Mouse (Mus musculus) neural tube, embryonic 14.5 days (tissue): ENCODE results near the gene Nckap5. TPM values are rescaled to one million over a fixed set of nuclear protein-coding genes. Genes with fewer than 3 reads are reported as not detected.

Source experiments
- ATAC-seq: fragments of 200-750 bp; cut with Nextera tagmentation; 2 replicates; pipeline ENCODE4 v1.8.0; 2017; ENCODE audit warnings: low read depth, mild to moderate bottlenecking, moderate TSS enrichment, moderate library complexity
- H3K27ac ChIP-seq: fragments of 300-500 bp; sonication (generic); 2 replicates; pipeline ENCODE4 v1.5.1; 2014; ENCODE audit warnings: low read depth, mild to moderate bottlenecking, control low read depth, low read length, moderate library complexity, mixed read lengths
- H3K27me3 ChIP-seq: fragments of 300-500 bp; sonication (generic); 2 replicates; pipeline ENCODE4 v1.6.1; 2014; ENCODE audit warnings: low read length; ENCODE audit not compliant: control insufficient read depth, insufficient read depth
- H3K36me3 ChIP-seq: fragments of 300-500 bp; sonication (generic); 2 replicates; pipeline ENCODE4 v1.6.1; 2014; ENCODE audit warnings: low read length, mixed read lengths; ENCODE audit not compliant: control insufficient read depth, insufficient read depth
- H3K4me1 ChIP-seq: fragments of 300-500 bp; sonication (generic); 2 replicates; pipeline ENCODE4 v1.6.1; 2014; ENCODE audit warnings: low read length; ENCODE audit not compliant: control insufficient read depth, insufficient read depth
- H3K4me2 ChIP-seq: fragments of 300-500 bp; sonication (generic); 2 replicates; pipeline ENCODE4 v1.6.1; 2014; ENCODE audit warnings: mild to moderate bottlenecking, low read depth, low read length, control low read depth
- H3K4me3 ChIP-seq: fragments of 300-500 bp; sonication (generic); 2 replicates; pipeline ENCODE4 v1.5.1; 2014; ENCODE audit warnings: low read depth, low read length, control low read depth, mixed read lengths
- H3K9ac ChIP-seq: fragments of 300-500 bp; sonication (generic); replicated peaks from 2 replicates; pipeline ENCODE4 v1.6.1; 2014; ENCODE audit warnings: low read depth, mild to moderate bottlenecking, control low read depth, low read length, mixed read lengths
- H3K9me3 ChIP-seq: fragments of 300-500 bp; sonication (generic); 2 replicates; pipeline ENCODE4 v1.6.1; 2016; ENCODE audit warnings: low read length; ENCODE audit not compliant: control insufficient read depth
- WGBS: fragments of 180-500 bp; shearing (Covaris S2); extraction: QIAGEN DNeasy Blood & Tissue Kit; methylation state at CpG from one replicate; pipeline ENCODE4 v1.1.7; 2014; 5-methylcytosine and 5-hydroxymethylcytosine counted together
- polyA plus RNA-seq: library from polyadenylated mRNA; unstranded; fragments of >200 nt; fragmentation: Nextera tagmentation; extraction: Ambion mirVana; gene quantifications from 2 replicates; pipeline ENCODE4 v1.2.1, GENCODE M21; 2014

The Nckap5 gene
- polyA plus RNA-seq, 1 experiment from 2014 or later: 19.0 TPM

- no peaks in the 10 kb centered on the region for H3K36me3 ChIP-seq
- ATAC-seq: no peak
- H3K4me1 ChIP-seq: peaks cover 3% of the 10 kb centered on the region; the same call in 1 of the 2 replicates
- H3K9me3 ChIP-seq: no peaks in the 10 kb centered on the region
- H3K9ac ChIP-seq: no peak overlapping the region
- no peaks in the 10 kb centered on the region for H3K27me3 ChIP-seq
- H3K27ac ChIP-seq: no peak overlapping the region
- no peak overlapping the region for H3K4me3 ChIP-seq
- H3K4me2 ChIP-seq: no peak overlapping the region
Observed at GRCm38 (mm10) chr1:126753611-126754010, 77.0 kb downstream of the Nckap5 start.

GRCm38 (mm10) chr1:126752247-126753037, 78.2 kb downstream of the Nckap5 start:
- no peak overlapping the region for H3K9ac ChIP-seq
- peaks cover 3% of the 10 kb centered on the region; the same call in 1 of the 2 replicates for H3K4me1 ChIP-seq
- no peak overlapping the region for H3K27ac ChIP-seq
- H3K9me3 ChIP-seq: no peaks in the 10 kb centered on the region
- no peaks in the 10 kb centered on the region for H3K27me3 ChIP-seq
- no peak overlapping the region for H3K4me2 ChIP-seq
- no peaks in the 10 kb centered on the region for H3K36me3 ChIP-seq
- WGBS: 61% methylated on average over 13 of the region's 13 CpGs
- ATAC-seq: peak; percentile 42; the same call in 1 of the 2 replicates
- H3K4me3 ChIP-seq: no peak overlapping the region

GRCm38 (mm10) chr1:126751137-126751536, 79.5 kb downstream of the Nckap5 start:
- peak; percentile 60; the same call in 1 of the 2 replicates for ATAC-seq
- Histone ChIP-seq H3K27ac (no peak overlapping the region), H3K4me1 (peaks cover 3% of the 10 kb centered on the region; the same call in 1 of the 2 replicates), H3K4me3 (no peak overlapping the region), H3K9me3 (no peaks in the 10 kb centered on the region), H3K4me2 (no peak overlapping the region), H3K27me3 (no peaks in the 10 kb centered on the region), H3K9ac (no peak overlapping the region), H3K36me3 (no peaks in the 10 kb centered on the region)
- WGBS: 27% methylated on average over 6 of the region's 6 CpGs

DNA sequence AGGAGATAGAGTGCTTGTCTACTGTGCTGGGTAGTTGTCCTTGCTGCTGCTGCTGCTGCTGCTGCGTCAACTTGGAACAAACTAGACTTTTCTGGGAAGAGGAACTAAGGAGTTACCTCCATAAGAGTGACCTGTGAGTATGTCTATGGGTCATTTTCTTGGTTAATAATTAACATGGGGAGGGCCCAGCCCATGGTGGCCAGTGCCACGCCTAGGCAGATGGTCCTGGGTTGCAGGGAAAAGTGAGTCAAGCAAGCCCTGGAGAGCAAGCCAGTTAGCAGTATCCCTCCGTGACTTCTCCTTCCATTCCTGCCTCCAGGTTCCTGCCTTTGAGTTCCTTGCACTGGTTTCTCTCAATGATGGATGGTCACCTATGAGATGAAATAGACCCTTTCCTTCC, 80.4 kb downstream of the Nckap5 start:
- Histone ChIP-seq H3K9me3 (no peaks in the 10 kb centered on the region), H3K27me3 (no peaks in the 10 kb centered on the region), H3K4me2 (no peak overlapping the region), H3K27ac (no peak overlapping the region), H3K4me1 (peaks cover 7% of the 10 kb centered on the region), H3K9ac (no peak overlapping the region), H3K36me3 (no peaks in the 10 kb centered on the region), H3K4me3 (no peak overlapping the region)
- no peak for ATAC-seq
- 97% methylated on average over 3 of the region's 3 CpGs for WGBS

GRCm38 (mm10) chr1:126747914-126748313, 82.7 kb downstream of the Nckap5 start:
- H3K9ac ChIP-seq: no peak overlapping the region
- ATAC-seq: no peak
- peaks cover 5% of the 10 kb centered on the region for H3K4me1 ChIP-seq
- H3K27me3 ChIP-seq: no peaks in the 10 kb centered on the region
- no peaks in the 10 kb centered on the region for H3K9me3 ChIP-seq
- H3K27ac ChIP-seq: no peak overlapping the region
- H3K4me3 ChIP-seq: no peak overlapping the region
- WGBS: 85% methylated on average over 3 of the region's 4 CpGs
- H3K4me2 ChIP-seq: no peak overlapping the region
- no peaks in the 10 kb centered on the region for H3K36me3 ChIP-seq

DNA sequence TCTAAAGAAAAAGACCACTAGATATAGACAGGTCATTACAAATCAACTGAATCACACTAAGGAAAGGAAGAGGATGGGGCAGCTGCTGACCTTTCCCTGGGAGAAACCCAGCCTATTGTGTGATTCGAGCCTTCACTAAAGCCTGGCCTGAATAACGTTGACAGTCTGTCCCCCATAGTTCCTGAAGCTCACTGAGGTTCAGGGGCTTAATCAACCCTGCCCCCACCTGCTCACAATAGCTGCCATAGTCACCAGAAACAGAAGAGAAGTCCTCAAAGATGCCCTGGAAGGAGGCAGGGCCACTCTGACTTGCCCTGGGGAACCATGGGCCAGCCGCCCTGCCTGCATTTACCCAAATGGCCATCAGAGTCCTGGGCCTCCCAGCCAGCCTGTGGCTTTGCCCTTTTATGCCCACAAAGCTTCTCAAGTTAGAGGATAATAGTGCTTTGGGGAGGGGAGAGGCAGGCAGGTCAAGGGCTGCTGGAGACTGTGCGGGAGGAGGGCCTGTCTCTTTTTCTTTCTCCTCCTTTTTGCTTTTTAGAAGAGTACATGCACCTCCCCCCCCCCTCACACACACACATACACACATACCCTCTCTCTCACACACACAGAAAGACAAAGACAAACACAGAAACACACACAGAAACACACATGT, 85.0 kb downstream of the Nckap5 start:
- H3K4me1 ChIP-seq: peaks cover 4% of the 10 kb centered on the region; the same call in 1 of the 2 replicates
- no peak overlapping the region for H3K9ac ChIP-seq
- WGBS: 11% methylated on average over 4 of the region's 4 CpGs
- no peaks in the 10 kb centered on the region for H3K9me3 ChIP-seq
- H3K27ac ChIP-seq: 0 out of 2 replicates have a peak overlapping the region, but pooled peaks have one; percentile 18
- H3K27me3 ChIP-seq: no peaks in the 10 kb centered on the region
- no peak overlapping the region for H3K4me2 ChIP-seq
- ATAC-seq: 0 out of 2 replicates have a peak, but pooled peaks have one; percentile 21
- H3K36me3 ChIP-seq: no peaks in the 10 kb centered on the region
- no peak overlapping the region for H3K4me3 ChIP-seq

GRCm38 (mm10) chr1:126744631-126745305, 85.8 kb downstream of the Nckap5 start:
- Histone ChIP-seq H3K4me1 (peaks cover 4% of the 10 kb centered on the region; the same call in 1 of the 2 replicates), H3K27me3 (no peaks in the 10 kb centered on the region), H3K4me3 (no peak overlapping the region), H3K9ac (no peak overlapping the region), H3K4me2 (no peak overlapping the region), H3K36me3 (no peaks in the 10 kb centered on the region), H3K9me3 (no peaks in the 10 kb centered on the region), H3K27ac (0 out of 2 replicates have a peak overlapping the region, but pooled peaks have one; percentile 18)
- 29% methylated on average over 14 of the region's 14 CpGs for WGBS
- ATAC-seq: 0 out of 2 replicates have a peak, but pooled peaks have one; percentile 9

- Histone ChIP-seq H3K27me3 (no peaks in the 10 kb centered on the region), H3K4me2 (peak overlapping the region; percentile 57), H3K27ac (no peak overlapping the region), H3K9me3 (no peaks in the 10 kb centered on the region), H3K4me1 (no peaks in the 10 kb centered on the region), H3K4me3 (peak overlapping the region; percentile 32), H3K36me3 (no peaks in the 10 kb centered on the region), H3K9ac (no peak overlapping the region; the same call in 1 of the 2 replicates)
- 1% methylated on average over 12 of the region's 12 CpGs for WGBS
- 0 out of 2 replicates have a peak, but pooled peaks have one; percentile 50 for ATAC-seq
Observed at GRCm38 (mm10) chr1:126738291-126738640, 92.3 kb downstream of the Nckap5 start.
